Mouse (Mus musculus) kidney, postnatal 25 days (tissue): ENCODE measurements around the gene Rorc.

Experiments used
- DNase-seq, 2 experiments: peaks; one replicate each; pipeline ENCODE4 v3.0.0; 2021; ENCODE audit warnings: mixed read lengths in 2 of 2

Gene Rorc

DNA sequence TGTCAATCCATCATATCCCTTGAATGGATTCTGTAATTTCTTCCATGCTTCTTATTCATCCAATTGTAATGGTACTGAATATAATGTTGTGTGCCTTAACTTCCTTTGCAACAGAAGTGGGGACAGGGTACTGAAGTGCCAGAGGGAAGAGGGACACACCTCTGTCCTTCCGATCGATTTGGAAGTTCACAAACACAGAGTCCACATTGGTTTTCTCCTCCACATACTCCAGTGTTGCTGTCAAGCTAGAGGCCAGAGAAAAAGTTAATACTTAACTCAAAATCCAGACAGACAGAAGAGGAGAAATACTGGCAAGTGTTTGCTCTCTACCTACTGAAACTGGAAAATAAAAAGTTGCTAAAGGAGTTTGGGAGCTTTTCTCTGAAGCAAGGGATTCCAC is 61.7 kb downstream of the Rorc start:
- no peak for DNase-seq

DNA sequence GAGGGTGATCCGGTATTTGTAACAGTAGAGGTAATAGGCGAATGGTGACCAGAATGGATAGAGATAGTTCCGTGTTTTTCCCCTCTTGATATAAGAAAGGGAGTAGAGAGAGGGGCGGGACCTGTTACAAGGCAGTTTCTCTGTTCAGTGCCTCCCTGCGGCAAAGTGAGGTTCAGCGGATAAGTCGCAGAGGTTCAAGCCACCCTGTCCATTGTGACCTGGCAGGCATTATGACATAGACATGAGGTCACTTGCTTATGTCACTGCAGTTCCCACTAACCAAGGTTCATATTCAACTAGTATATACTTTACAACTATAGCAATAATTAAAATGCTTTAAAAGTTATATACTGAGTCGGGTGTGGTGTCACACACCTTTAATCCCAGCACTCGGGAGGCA is 63.8 kb downstream of the Rorc start:
- no peak for DNase-seq

DNA sequence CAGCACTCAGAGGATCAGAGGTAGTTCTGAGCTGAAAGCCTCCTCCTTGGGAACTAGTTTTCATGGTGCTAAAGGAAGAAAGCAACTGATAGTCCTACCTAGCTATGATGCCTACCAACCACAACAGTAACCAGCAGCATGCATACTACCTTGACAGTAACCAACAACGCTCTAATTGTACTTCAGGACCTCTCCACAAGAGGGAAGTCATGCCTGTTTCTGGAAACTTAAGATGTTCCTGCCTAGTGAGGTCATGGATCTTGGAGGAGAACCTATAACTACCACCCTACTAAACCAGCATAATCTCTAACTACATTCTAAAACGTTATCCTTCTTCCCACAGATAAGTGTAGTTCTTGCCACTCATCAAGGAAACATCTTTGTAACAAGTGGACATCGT is 68.6 kb downstream of the Rorc start:
- peak in 1 of 2 experiments; percentile 18 for DNase-seq

DNA sequence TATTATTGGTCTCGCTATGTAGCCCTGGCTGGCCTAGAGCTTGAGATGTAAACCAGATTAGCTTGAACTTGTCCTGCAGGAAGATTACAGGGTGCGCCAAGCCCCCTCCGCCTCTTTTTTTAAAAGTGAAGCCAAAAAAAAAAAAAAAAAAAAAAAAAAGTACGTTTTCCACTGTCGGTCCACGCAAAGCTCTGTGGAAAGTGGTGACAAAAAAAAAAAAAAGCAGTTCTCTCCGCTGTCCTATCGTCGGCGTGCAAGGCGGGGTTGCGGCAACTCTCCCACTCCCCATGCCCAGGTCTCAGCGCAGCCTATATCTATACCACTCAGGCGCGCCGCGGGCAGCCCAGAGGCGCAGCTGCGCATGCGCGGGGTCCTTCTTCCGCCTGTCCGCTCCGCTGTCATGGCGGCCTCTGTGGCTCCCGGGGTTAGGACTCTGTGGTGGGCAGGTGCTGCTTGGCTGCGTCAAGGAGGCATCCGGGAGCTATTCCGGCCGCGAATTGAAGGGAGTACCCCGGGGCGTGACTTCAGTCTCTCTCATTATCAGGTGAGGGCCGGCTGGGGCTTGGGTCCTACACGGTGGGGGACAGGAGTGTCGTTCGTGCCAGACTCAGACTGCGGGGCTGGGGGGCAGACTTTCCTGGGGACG is 70.5 kb downstream of the Rorc start, which contains the start of gene Mrpl9:
Gene Mrpl9, plus strand, starts transcription at position 368 of the 646 bp plus-strand sequence.
- peak; percentile 95 to 96 for DNase-seq

DNA sequence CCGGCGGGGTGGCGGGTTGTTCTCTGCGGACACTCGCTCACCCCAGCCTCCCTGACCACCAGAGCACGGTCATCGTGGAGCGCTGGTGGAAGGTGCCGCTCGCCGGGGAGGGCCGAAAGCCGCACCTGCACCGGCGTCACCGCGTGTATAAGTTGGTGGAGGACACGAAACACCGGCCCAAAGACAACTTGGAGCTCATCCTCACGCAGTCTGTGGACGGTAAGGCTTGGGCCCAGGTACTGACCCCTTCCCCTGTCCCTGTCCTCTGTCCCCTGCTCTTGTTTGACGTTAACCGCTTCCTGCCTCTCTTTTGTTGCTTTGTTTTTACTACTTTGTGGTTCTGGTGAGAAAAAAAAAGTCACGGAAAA is 71.0 kb downstream of the Rorc start, which contains the start of gene Oaz3:
Gene Oaz3, minus strand, starts transcription at position 319 of the 368 bp plus-strand sequence.
- DNase-seq, result no peak
